Mouse (Mus musculus) neural tube, embryonic 10.5 days (tissue): ENCODE results near the gene Gm42878.
"Not testable (repeated sequence)": the region's sequence is repeated elsewhere in the genome, so short reads cannot be mapped to it uniquely, and the experiment has no call there.

ENCODE experiments used
- DNase-seq: peaks from one replicate; pipeline ENCODE4 v3.0.0-alpha.2; 2017; ENCODE audit warnings: low spot score; ENCODE audit errors: extremely low spot score

Gm42878 gene

DNA sequence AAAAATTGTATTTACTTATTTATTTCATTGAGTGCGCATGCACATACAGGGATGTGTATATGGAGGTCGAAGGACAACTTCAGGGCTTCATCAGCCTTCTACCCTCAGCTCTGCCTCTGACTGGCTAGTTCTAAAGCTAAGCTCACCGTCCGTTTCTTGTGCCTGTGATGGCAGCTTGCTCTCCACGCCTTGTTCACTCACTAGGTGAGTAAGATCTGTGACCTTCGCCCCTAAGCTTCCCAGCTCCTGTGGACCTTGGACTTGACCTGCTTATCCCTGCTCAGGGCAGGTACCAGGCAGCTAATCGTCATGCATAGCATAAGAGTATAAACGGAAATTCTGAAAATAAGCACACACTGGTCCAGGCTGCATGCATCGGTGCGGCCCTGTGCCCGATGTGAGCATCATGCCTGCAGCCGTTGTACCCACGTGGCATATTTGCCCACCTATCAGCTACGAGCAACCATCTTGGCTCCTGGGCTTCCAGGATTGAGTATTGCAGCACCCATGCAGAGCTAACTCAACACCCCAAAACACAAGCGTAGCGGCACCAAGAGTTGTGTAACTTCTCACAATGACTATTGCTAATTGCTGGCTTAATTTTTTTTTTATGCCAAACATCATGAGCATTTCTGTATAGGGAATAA lies 20.9 kb upstream of the Gm42878 start:
- no peak for DNase-seq

DNA sequence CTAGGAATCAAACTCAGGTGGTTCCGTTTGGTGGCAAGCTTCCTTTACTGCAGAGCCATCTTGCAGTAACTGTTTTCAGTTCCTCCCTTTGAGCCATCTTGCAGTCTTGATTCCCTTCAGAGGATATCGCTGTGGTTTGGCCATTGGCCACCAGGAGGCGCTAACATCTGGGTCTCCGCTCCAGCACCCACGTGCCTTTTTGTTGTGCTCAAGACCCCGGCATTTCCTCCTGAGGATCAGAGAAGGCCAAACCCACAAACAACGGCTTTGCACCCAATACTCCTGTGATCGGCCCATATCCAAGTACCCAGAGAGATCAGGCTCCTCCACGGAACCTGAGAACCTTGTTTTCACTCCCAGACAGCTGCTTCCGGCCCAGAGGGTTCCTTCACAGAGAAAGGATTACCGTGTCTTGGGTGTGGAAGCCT lies 19.2 kb upstream of the Gm42878 start:
- peak; percentile 93 for DNase-seq

DNA sequence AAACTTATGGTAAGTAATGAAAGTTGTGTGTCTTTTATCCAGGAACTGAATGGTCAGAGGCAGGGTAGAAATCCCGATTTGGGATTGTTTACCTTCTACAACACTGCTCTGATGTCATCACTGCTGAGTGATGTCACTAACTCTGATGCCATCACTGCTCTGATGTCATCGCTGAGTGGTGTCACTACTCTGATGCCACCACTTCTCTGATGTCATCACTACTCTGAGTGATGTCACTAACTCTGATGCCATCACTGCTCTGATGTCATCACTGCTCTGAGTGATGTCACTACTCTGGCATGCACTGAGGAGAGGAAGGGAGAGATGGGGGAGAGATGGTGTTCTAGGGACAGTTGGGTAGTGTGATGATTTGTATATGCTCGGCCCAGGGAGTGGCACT lies 17.2 kb upstream of the Gm42878 start:
- DNase-seq, result no peak

DNA sequence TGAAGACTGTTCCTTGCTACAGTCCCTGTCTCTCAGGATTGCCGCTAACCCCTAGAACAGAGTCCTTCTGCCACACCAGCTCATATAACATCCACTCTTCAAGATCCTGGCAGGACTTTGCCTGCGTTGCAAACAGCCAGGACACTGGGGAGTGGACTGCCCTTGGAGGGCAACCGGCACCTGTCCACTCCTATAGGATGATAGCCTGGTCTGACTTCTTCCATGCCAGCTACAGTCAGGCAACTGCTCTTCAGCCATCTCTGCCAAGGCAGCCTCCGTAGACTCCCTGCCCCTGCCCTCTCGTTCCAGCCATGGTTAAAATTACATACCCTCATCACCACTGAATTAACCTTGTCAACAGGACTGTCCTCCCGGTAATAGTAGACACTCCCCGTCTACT lies 3.9 kb upstream of the Gm42878 start:
- no peak for DNase-seq

DNA sequence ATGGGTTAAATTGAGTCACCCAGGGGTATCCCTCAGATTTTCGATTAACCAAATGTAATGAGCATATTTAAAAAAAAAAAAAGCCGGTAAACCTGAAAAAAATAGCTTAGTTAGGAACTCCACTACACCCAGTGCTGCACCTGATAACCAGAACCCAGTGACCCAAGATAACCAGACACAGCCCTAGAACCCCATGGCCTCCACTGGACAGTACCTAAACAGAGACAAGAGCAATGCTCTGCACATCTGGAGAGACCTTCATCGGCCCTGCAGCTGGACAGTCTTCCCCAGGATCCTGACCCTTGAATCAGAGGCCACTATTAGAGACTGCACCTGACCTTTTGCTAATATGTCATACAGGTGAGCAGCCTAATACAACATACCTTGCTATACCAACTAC lies 1.8 kb upstream of the Gm42878 start:
- no peak for DNase-seq

DNA sequence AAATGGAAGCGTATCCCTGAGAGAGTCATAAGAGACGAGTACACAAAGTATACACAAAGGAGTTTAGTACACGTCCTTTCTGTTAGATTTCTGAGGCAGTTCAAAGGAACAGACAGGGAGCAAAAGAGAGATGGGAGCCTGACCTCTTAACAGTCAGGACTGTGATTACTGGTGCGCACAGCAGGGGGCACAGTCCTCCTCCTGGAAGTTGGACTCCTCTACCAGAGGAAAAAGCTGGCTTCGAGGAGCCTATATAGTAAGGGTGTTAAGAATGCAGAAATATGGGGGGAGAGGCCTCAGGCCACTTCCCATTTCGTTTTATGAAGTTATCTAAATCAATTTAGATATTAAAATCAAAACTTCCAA lies 1.2 kb upstream of the Gm42878 start:
- peak; percentile 45 for DNase-seq

DNA sequence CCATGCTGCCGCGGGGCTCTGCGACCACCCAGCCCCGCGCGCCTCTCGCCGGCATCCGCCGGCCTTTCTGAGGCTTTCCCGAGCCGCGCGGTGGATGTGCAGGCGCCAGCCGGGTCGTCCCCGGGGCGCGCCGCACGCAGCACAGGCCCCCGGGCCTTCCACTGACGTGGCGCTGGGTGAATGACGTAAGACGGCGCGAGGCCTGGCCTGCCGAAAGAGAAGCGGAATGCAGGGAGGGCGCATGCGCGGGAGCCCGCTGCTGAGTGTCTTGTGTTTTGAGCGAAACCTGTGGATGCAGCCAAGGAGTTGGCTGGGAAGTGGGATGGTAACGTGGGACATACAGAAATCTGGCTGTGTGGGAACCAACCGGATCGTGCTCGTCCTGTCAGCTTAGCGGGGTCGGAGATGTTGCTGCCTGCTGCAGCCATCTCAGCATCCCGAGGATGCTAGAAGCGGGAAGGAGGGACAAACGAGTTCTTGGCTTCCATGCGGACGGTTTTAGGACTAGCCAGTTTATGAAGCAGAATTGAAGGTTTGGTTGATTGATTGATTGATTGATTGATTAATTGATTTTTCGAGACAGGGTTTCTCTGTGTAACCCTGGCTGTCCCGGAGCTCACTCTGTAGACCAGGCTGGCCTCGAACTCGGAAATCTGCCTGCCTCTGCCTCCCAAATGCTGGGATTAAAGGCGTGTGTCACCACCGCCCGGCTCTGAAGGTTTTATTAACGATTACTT lies 679 bp upstream of the Gm42878 start, which contains the start of gene Mapkapk5:
Gene Mapkapk5, minus strand, starts transcription at position 113 of the 737 bp plus-strand sequence.
- peak; percentile 98 for DNase-seq

DNA sequence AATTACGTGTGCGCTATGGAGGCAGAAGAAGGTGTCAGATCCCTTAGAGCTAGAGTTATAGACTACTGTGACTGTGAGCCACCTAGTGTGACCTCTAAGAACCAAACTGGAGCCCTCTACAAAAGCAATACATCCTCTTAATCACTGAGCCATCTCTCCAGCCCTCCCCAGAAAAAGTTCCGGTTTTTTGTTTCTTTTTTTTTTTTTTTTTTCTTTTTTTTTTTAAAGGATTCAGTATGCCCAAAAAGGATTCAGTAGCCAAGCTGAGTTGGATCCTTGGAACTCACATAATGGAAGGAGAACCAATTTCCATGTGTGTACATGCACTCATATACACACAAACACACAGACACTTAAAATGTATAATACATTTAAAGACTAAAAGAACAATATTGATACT lies 1.9 kb downstream of the Gm42878 start:
- DNase-seq, result no peak

DNA sequence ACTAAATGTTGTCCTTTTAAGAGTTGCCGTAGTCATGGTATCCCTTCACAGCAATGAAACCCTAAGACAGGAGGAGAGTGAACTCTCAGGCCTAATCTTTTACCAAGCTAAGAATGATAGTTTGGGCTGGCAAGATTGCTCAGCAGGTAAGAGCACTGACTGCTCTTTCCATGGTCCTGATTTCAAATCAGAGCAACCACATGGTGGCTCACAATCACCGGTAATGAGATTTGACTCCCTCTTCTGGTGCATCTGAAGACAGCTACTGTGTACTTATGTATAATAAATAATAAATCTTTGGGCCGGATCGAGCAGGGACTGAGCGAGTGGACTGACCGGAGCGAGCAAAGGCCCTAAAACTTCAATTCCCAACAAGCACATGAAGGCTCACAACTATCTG lies 4.0 kb downstream of the Gm42878 start:
- no peak for DNase-seq

DNA sequence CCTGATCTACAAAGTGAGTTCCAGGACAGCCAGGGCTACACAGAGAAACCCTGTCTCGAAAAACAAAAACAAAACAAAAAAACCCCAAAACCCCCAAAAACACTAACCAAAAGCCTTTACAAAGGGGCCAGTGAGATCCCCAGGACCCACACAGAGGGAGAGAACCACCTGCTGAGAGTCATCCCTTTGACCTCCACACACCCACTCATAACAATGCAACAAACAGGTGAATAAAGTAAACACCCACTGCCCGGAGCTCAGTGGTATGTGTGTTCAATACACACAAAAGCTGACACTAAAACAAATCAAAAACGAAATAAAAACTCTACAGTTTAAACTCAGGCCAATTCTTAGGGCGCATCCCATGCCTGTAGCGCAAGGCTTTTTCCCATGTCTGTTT lies 5.2 kb downstream of the Gm42878 start:
- DNase-seq, result no peak

DNA sequence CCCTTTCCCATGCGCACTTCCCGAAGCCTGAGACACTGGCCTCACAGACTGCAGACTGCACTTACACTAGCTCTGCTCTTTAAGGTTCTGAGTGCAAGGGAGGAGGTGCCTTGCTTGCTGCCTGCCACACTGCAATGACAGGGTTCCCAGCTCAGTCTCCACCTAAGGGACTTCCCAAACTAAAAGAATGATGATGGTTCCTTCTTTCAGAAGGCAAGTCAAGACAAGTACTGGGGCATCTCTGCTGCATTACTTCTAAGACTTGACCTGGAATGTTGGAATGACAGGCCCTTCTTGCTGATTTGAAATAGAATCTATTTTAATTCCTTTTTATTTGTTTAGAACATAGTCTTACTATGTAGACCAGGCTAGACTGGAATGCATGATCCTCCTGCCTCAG lies 7.7 kb downstream of the Gm42878 start:
- no peak for DNase-seq

DNA sequence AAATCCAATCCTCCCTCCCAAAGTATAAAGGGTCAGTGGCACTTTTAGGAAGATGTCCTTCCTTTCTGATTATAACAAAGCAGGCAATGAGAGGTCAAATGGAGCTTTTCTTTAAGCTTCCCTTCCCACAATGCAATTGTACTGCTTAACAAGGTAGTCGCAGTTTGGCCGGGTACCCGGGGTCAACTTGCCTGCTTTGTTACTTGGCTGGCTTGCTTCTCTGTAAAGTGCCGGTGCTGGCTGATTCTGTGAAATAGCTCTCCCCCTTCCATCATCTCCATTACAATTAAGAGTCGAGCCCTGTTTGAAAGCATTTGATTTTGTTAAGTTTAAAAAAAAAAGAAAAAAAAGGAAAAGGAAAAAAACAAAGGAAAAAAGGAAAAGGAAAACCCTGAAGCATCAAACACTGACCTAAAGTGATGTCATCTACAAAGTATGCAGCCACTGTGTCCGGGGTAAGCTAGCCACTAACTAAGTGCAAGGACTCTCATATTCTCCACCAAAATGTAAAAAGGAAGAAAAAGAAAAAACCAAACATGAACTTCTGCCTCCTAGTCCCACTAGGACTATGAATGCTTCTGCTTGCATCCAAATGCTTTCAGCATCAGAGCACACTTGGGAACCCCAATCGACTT lies 8.2 kb downstream of the Gm42878 start:
- DNase-seq, result no peak

DNA sequence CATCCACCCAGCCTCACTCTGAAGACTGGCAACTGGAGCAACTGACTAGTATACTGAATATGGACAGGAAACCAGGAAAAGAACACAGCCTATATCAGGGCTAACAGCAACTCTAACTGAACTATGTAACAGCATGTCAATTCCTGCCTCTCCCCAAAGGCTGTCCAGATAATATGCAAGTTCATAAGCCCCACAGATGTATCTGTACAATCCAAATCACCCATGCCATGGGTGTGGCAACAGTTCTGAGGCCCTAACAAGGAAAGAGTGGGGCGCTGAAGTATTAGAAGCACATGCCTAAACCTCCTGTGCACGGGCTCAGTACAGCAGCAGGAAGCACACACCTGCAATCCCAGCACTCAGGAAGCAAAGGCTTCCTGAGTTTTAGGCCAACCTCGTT lies 10.2 kb downstream of the Gm42878 start:
- DNase-seq, result no peak

DNA sequence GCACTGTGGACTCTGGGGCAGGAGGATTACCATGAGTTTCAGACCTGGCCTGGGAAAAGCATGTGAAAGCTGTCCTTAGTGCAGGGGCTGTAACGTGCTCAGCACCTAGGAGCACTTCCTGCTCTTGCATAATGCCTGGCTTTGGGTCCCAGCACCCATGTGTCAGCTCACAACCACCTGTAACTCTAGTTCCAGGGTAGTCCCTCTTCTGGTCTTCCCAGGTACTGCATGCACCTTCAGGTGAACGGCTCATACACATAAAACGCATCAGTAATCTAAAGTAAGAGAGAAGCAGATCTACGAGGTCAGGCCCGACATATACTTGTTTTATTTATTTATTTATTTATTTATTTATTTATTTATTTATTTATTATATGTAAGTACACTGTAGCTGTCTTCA lies 10.8 kb downstream of the Gm42878 start:
- DNase-seq, result no peak

DNA sequence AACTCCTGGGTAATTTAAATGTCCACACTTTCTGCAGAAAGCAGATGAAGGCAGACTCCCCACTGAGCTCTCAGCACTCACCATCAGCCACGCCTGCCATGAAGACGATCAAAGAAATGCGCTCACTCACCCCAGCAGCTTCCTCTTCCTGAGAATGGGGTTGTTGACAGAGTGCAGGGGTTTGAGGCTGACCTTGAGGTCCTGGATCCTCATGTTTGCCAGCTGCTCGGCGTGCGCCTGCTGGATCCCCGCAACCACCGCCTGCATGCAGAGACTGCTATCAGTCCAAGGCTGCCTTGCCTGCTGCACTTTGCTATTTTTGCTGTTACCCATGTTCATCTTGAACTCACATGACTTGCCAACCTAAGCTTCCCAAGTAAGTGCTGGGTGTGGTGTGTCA lies 18.3 kb downstream of the Gm42878 start:
- DNase-seq, result no peak

DNA sequence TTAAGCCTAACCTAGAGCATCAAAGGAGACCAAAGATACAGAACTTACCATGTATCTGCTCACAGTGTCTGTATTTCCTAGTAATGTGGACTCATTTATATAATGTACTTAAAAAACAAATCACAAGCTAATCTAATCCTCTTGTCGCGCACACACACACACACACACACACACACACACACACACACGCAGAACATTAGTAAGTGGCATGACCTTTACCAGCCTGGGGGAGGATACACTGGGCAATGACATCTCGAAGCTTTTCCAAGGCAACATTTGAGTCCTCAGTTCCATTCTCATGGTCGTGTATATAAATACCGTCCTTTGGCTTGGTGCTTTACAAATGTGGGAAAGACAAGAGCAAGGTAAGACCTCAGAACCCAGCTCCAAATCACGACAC lies 18.8 kb downstream of the Gm42878 start:
- DNase-seq, result no peak

DNA sequence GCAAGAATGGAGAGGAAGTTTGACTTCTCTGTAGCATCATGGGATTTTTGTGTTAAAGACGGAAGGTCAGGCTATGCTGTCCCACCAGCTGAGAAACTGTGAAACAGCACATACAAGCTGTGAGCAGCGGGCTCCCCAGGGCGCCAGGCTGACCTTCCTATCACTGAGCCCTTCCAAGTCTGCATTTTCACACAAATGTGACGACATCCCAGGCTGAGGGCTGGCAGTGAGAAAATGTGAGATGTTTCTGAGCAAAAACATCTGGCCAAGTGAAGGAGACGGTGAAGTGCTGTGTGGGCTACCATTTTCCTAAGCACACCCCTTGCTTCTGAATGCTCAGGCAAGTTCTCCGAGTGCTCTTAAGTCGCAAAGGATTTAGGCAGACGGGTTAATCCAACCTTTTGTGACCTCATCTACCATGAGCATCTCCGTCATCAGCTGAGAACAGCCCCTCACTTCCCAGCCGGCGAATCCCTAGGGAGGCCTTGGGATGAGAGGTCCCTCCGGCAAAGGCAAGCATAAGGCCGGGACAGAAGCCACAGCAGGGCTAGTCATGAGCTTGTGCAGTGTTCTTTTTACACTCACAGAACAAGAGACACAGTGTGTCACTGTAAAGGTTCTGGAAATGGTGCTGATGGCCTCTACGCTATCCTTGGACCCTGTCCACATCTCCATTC lies 19.4 kb downstream of the Gm42878 start:
- DNase-seq, result no peak

DNA sequence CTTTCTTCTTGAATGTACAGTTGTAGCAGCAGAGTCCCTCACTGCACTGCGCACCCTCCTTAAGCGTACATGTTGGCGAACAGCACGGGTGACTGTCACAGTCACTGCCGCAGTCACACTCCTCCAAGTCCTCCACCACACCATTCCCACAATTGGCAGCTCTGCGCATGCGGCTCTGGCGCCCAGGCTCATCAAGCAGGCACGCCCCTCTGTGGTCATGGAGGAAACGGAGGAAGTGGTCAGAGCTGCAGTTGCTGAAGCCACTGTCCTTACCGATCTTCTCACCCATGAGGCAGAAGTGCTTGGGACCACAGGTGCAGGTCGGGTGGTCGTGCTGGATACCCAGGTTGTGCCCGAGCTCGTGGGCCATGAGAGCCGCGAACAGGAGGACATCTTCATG lies 25.5 kb downstream of the Gm42878 start:
- not testable (repeated sequence) for DNase-seq

DNA sequence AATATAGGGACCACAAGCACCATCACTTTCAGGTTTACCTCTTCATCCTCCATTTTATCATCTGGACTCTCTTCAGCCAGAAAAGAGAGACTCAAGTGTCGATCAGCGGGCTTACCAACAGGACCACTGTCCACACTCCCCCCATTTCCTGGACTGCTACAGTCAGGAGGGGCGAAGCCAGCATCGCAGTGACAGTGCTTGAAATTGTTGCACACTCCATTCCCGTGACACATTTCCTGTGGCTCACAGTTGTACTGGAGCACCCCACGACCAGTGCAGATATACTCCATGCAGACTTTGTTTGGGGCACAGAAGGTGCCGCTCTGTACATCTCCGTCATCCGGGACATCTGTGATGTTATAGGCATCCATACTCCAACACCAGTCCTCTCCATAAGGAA lies 26.3 kb downstream of the Gm42878 start:
- DNase-seq, result no peak

DNA sequence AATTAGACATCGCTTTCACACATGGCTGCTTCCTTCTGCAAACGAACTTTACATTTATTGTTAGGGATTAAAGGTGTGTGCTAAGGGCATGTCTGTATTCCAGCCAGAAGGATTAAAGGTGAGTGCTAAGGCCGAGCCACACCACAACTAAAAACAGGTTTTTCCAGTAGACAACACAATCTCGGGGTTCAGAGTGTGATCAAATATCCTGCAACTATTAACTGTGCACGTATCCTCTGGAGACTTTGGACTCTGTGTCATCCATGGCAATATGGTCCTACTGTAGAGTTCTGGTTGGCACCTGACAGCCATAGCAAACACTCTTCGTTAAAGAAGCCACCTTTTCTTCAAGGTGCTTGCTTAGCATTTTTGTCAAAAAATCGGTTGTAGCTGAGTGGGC lies 35.3 kb downstream of the Gm42878 start:
- DNase-seq, result no peak

DNA sequence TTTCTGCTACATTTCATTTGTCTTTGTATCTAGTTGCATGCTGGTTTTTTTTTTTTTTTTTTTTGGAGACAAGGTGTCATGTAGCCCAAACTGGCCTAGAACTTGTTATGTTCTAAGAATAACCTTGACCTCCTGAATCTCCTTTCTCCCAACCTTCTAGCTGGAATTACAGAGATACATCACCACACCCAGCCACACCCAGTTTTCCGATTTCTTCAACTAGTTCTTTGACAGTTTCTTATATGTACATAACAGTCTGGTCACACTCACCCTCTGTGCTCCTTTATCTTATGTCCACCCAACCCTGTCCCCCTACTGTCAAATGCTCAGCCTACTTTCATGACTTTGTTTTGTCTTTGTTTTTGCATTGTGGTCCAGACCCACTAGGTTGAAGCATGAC lies 38.4 kb downstream of the Gm42878 start:
- no peak for DNase-seq

DNA sequence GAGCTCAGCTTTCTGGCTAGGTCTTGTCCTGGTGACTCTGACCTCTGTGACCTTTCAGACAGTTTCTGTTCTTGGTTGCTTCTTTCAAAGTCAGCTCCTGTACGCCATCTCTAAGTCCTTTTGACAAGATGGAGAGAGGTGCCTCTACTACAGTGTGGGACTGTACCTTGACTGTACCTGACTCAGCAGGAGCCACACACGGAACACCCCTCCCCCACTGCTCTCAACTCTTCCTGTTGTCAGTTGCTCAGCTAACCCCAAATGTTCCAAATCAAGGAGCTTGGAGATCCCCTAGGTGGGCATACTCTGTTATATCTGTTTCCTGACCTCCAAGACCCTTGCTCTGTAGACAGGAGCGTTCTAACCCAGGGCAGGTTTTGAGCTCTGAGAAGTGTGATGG lies 42.1 kb downstream of the Gm42878 start, which contains the start of gene Adam1b:
Gene Adam1b, minus strand, starts transcription at position 205 of the 400 bp plus-strand sequence.
- no peak for DNase-seq
